Mouse (Mus musculus) left cerebral cortex, adult 9 months (tissue): ENCODE results near the gene Nol6.

Experiments used
- DNase-seq, 2 experiments: peaks; one replicate each; pipeline ENCODE4 v3.0.0; 2022; ENCODE audit warnings: low spot score in 2 of 2

Gene Nol6

DNA sequence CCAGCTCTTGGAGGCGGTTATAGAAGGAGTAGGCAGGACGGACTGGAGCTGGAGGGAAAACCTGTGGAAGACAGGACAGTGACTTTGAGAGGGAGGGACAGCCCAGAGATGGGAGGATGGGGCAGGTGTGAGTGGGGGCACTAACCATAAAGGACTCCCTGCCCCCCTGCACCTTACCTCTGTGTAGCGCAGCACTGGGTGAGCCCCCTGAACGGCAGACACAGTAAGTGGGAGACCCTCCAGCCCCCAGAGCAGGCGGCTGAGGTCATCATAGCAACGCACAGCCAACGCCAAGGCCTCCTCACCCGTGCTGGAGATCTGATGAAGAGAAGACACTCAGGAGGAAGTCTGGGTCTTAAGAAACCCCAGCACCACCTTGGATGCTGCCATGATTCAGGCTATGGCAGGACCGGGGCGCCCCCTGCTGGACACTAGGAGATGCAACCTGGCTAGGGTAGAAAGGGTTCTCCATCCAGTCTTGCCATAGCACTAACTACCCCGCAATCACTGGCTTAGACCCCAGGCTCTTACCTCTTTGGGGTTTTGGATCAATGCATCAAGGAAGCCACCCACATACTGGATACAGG, 5.5 kb downstream of the Nol6 start:
- peak in 1 of 2 experiments; percentile 44 for DNase-seq

DNA sequence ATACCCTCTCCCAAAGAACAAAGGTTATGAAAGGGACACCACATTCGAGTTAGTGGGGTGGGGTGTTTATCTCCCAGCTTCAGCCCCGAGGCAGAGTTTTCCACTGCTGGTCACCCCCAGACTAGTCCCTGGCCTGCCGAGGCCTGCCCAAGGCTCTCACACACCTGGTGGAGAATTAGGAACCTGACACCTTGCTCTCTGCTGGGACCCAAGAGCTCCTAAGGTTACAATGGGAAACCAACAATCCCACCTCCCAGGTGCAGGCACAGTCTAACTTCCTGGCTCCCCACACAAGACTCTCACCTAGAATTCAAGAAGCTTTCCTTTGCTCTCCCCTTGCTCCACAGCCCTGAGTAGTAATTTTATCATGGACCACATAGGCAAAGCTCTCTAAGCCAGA, 7.4 kb downstream of the Nol6 start:
- no peak for DNase-seq

DNA sequence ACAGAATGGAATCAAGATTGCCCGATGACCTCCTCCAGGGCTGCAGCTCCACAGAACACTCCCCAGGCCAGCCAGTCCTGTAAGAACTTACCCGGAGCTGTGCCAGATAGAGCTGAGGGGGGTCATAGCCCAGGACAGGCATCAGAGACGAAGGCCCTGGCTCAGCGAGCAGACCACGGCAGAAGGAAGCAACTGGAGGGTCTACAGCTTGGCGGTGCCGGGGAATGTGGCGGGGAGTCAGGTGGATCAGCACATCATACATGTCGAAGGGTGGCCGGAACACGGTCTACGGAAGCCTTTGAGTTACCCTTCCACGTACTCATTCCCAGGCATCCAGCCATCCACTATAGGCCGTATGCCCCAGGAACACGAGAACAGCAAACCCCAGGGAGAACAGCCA, 8.5 kb downstream of the Nol6 start:
- no peak for DNase-seq

DNA sequence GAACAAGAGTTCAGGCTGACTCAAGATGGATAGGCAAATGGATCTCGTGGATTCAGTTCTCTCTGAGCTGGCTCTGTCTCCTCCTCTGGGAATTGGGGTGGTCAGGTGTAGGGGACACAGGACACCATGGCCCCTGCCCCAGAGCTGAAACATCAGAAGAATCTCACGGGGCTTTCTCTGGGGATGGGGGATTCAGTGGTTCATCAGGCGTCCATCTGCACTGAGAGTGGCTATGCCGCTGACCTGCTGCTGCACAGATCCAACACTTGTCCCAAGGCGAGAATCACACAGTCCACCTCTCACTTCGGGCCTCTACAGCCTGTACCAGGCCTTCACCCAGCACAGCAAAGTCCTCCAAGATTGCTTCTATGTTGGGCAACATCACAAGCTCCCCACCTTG, 9.2 kb downstream of the Nol6 start:
- DNase-seq: no peak

DNA sequence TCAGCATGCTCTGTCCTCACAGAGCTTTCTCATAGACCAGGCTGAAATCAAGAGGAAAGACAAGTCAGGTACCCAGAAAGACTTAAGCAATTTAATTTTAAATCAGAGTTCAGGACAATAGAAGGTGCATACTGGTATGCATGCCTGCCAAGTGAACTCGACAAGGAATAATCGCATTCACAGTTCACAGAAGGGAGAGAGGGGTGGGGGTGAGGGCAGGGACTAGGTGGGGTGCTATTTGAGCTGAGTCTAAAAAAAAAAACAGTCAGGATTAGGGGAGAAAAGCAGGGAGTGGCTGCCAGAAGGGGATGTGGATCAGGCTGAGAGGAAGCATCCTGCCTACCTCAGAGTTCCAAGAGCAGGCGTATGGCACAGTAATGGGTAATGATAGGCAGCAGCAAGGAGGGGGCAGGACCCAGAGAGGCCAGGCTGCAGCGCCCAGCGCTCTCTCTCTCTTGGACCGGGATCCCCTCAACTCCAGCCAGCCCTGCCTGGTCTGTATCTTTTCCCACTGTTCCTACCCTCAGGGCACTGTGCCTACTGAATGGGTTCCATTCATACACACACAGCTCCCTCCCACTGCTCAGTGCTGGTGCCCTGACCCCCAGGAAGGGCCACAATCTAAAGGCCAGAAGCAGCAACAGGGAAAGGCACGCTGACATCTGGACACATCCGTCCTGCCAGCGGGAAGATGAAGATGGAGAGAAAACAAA, 9.7 kb downstream of the Nol6 start:
- no peak for DNase-seq

DNA sequence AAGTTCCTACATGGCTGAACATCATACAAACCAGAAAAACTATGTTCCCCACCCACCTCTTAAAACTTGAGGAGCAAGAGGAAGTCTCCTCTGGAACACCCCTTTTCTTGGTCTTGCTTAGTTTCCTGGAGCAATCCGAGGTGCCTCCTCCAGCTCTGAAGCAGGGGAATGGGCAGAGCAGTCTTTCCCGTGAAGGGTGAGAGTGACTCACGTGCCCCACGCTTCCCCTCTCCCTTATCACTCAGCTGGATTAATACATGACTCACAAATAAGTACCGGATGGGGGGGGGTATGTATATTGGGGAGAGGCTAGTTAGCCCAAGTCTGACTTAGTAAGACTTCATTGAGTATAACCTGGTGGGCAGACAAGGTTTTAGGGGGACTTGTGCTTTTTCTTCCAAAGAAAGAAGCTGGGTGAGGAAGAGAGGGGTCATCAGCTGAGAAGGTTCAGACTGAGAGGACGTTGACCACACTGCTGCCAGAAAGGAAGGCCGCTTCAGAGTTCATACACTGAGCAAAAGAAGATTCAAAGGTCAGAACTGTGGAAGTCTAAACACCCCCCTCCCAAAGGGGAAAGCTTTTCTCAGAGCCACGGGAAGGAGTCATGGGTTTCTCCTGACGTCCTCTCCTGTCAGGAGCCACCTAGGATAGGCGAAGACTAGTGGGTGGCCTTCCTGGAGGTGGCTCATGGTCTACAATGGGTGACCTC, 15.4 kb downstream of the Nol6 start:
- DNase-seq: no peak

DNA sequence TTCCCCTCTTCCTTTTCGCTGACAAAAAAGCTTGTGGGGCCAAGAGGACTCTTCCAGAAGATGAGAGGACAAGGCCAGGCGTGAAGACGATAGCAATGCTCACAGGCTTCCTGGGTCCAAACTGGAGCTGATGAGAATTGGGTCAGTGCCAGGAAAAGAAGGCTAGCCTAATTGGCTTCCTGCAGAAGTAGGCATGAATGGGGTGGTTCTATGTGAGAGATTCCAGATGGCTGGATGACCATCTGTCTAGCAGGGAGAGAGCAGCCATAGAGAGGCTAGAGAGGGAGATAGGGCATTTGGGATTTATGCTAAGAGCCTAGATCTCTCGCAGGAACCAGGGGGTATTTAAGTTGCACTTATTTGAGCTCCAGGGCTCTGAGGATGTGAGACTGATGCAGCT, 16.8 kb downstream of the Nol6 start:
- DNase-seq: no peak

DNA sequence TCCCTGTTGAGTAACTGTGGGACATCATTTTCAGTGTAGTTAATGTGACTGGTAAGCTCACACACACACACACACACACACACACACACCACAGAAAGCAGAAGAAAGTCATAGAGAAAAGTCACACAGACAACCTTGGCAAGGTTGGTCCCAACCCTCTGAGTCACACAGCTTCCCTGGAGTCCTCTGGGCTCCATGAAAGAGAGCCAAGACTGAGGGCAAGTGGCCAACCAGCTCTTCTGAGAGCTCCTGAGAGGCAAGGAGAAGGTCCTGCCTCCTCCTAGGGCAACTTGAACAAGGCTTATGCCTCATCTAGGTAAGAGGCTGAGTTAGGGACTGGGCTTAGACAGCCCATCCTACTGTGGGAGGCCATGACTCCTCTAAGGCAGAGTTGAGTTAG, 21.4 kb downstream of the Nol6 start:
- no peak for DNase-seq

DNA sequence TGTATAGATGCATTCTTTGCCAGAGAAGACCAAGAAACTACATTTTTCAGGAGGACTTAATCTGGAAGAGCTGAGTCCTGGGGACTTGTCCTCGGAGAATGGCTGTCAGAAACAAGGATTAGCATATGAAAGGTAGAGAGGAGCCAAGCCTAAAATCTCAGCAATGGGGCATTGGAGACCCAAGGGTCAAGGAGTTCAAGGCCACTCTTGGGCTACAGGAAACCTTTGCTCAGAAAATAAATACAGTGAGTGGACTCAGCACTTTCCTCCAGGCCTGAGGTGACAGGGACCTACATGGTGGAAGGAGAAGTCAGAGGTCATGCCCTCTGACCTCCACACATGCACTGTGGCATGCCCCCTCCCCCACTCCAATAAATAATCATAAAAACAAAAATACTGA, 23.3 kb downstream of the Nol6 start:
- DNase-seq: no peak

DNA sequence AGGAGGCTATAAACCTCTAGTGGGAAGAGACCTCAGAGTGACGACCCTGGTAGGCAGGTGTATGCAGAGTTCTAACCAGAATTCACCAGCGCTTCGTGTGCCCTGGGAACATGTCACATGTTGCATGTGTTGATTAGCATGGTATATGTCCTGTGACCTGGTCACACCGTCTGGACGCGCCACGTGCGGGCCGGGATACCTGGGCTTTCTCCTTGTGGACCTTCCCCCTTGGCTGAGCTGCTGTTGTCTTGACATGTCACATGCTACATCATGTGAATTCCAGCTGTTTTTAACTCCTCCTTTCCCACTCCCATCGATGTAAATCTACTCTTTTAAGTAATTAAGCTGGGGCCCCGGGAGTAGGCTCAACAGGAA, 25.7 kb downstream of the Nol6 start:
- DNase-seq: no peak

DNA sequence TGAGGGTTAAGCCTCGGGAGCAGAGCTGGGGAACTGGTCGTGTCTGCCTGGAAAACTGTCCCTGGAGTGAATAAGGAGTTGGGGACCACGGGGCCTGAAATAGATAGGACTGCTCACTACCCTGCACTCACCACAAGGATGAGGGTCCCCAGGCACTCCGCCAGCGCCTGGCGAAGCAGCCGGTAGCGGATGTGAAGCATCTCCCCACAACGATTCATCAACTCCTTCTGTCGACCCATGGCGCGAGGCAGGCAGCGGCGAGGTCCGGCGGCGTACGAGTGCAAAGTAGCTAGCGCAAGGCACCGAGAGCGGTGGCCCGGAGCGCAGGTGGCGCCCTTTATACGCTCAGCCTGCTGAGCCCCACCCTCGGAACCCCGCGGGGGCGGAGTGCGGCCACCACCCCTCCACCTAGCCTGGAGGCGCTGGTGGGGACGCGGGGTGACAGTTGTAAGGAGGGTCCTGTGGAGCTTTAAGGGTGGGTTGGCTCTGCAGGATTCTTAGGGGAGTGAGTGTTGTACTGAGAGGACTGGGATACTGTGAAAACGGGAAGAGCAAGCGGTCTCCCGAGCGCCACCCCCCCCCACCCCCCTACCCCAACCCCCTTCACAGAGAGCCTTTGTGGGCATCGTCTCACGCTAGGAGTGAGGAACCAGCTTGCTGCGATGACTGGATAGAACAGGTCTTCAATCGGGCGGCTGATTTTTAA, 26.2 kb downstream of the Nol6 start, which contains the start of gene Aqp3:
Gene Aqp3, minus strand, starts transcription at position 313 of the 706 bp plus-strand sequence.
- no peak for DNase-seq

DNA sequence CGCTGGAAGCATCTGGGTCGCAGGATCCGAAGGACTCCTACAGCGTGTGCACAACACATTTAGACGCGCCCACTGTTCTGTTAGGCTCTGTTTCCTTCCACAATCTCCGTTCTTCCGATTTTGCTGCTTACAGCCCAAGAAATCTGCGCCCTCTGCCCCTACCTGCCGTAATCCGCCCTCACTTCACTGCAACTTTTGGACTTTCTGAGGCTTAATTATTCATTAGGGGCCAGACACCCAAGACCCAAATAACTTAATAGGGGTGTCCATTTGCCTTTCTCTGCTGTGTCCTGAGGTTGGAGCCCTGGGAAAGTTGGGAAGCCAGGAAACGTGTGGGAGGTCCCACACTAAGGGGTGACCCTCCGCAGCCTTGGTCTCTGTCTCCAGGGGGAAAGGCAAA, 26.9 kb downstream of the Nol6 start:
- no peak for DNase-seq

DNA sequence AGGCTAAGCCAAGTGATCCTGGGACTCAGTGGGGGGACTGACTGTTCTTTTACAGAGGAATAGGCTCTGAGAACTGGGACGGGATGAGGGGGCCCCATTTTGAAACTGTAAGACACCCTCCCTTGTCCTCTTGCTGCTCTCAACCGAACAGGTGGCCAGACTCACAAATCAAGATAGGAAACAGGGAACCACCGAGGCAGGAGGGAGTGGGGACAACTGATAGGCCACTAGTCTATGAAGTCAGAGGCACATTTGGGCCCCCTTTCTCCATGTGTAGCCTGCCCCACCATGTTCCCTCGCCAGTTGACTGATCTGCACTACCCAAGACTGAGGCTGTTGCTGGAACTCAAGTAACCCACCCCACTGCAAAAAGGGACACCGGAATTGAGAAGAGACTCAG, 27.5 kb downstream of the Nol6 start:
- DNase-seq: no peak

DNA sequence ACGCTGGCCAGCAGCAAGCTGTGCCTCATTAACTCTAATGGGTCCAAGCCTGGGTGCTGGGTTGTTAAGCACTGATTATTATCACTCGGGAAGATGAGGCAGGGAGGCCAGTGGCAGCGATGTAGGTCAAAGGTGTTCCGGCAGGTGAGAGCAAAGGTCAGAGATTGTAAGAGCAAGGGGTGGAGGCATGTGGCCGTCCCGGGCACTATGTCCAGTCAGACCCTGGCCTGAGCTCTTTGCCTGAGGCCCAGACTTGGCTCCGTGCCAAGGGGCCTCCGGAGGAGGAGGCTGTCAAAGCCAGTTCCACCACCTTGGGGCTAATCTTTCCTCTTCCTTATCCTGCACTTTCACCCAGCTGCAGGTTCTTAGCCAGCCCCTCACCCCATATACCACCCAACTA, 28.1 kb downstream of the Nol6 start:
- DNase-seq: no peak

DNA sequence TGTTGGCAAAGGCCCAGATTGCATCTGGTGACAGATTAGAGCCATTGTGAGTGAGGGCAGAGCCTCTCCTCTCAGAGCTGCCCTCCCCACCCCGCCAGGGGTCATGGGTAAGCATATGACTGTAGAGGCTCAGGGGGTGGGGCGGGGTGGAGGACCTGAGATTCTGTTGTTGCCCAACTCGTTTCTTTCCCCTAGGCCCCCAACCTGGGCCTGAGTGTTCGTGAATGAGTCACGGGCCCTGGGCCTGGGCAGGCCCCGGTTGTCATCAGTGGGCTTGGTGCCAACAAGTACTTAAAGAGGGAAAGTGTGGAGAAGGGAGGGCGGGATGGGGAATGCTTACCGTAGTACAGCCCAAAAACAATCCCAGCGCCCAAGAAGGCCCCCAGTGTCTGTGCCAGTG, 29.9 kb downstream of the Nol6 start:
- no peak for DNase-seq

DNA sequence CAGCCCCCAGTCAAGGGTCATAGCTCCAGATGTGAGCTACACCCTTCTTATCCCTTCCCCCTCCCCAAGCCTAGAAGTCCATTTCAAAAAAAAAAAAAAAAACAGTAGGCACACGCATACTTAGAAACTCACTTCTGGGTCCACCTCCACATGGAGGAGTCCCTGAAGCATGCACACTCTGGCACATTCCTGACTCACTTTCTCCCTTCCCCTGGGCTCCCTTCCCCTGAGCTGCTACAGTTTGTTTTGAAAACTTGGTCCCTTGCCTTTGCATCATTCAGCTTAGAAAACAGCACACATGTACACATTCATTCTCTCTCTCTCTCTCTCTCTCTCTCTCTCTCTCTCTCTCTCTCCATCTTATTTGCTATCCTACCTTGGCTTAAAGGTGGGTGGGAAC, 31.3 kb downstream of the Nol6 start:
- no peak for DNase-seq

DNA sequence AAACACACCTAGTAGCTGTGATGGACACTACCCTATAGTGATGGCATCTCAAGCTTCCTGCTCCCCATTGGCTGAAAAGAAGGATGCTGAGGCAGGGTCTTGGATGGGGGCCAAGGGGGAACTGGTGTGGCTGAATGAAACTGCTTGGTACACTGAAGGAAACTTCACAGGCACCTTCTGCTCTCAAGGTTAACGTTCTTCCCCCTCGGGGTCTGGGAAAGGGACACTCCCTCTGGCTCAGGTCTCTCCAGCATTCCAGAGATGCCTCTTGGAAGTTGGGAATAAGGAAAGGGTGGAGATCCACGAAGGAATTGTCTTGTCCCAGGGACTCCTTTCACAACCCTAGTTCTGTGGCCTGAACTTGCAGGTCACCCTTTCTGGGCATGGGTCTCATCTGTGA, 32.9 kb downstream of the Nol6 start:
- no peak for DNase-seq

DNA sequence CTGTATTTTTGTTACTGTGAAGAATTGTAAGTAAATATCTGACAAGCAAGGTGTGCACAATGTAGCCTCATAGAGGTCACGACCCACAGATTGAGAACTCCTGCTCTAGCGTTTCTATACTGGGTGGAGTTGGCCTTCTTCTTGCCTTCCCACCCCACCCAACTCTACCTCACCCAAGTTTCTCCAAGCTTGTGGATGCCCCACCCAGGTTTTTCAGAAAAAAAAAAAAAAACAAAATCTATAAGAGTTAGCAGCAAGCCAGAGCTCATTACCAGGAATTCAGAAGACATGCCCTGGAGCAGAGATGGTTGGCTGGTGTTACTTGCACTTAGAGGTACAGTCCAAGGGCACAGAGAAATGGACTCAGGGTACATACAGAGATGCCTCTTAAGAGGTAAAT, 34.5 kb downstream of the Nol6 start:
- DNase-seq: no peak

DNA sequence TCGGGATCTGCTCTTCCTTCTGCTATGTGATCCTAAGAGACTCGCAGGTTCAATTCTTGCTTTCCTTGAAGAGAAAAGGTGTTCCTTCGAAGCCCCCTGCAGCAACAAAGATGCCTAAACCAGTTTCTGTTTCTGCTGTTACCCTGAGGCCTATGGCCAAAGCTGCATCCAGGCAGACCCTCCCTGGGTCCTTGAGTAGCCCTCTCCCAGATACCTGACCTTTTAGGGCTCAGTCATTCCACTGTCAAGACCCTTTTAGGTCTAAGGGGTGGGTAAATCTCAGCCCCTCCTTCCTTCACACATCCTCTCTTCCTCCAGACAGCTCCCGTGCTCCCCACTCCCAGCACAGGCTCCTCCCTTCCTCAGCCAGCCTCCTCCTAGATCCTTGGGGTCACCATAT, 35.1 kb downstream of the Nol6 start:
- no peak for DNase-seq

DNA sequence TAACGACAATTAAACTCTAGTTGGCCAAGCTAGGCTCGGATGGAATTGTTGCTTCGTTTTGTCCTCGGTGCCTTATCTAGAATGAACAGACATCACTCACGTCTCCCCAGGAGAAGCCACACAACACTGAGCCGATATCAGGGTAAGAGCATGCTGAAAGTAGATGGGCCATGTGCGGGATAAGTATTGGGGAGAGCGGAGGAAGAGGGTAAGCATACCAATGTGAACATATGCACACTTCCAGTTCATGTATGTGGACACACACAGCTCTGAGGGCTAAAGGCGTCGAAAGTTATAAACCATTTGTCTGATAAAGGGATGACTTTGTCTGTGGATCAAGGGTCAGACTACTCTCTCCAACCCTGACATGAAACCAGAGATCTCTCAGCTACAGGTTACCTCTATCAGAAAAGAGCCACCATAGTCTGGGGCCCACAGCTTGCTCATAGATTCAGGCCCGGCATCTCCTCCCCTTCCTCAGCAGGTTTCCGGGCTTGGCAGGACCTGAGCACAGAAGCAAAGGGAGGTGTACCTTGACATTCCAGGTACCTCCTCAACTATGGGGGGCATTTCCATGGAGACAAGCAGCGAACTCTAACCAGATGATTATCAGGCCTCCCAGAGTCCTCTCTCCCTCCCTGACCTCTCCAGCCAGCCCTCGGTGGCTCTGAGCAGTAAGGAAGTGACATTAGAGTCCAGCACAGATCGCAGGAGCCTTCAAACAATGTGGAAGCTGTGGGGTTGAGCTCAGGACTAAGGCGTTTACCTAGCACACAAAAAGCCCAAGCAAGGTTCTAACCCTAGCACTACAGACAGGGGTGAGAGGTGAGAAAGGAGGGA, 36.6 kb downstream of the Nol6 start:
- no peak for DNase-seq

DNA sequence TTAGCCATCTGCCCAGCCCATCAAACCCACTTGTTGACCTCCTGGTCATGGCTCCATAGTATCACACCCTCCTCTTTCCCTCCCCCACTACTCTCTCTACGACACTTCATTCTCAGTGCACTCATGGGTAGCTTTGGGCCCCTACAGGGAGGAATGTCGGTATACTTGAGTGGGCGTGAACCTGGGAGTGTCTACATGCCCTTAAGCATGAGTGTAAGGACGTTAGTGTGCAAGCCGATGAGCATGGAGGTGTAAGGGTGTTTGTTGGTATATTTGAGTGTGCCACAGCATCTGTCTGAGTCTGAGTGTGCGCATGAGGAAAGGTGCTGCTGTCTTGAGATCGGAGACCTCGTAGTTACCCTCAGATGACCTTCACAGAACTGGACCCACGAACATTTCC, 37.3 kb downstream of the Nol6 start:
- DNase-seq: no peak

DNA sequence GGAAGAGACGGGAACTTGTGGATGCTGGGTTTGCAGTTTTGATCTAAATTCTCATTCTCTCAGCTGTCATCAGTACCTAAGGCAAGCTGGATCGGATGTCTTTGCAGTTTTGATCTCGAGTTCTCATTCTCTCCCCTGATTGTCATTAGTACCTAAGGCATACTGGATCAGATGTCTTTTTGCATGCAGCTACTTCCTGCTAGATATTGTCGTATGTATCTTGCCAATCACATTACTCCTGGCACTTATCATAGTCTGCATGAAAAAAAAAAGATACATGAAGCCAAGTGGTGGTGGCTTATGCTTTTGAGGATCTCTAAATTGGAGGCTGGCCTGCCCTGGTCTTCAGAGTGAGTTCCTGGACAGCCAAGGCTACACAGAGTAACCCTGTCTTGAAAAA, 39.4 kb downstream of the Nol6 start:
- no peak for DNase-seq
